Mouse (Mus musculus) megakaryocyte, adult 5-6 weeks (primary cell): Measurements from ENCODE around the gene Mrpl48. TPM values are rescaled to one million over a fixed set of nuclear protein-coding genes. Genes with fewer than 3 reads are reported as not detected.

Source experiments
- ATAC-seq: 2 replicates; pipeline ENCODE4 v1.8.0; 2016; ENCODE audit warnings: mild to moderate bottlenecking, inconsistent platforms; ENCODE audit not compliant: poor library complexity, severe bottlenecking
- total RNA-seq, 2 experiments: library from RNA; stranded (forward) in 1 of 2; stranded (reverse) in 1 of 2; fragments of 153-499, 151-499 nt in 1 of 2; fragments of 221-1000, 200-1000 nt in 1 of 2; gene quantifications; 2 replicates each; pipeline versions ENCODE4 v1.2.3 to v1.2.4; 2015 to 2017

The Mrpl48 gene
- total RNA-seq, 2 experiments from 2014 or later: 49.4 to 83.3 TPM

DNA sequence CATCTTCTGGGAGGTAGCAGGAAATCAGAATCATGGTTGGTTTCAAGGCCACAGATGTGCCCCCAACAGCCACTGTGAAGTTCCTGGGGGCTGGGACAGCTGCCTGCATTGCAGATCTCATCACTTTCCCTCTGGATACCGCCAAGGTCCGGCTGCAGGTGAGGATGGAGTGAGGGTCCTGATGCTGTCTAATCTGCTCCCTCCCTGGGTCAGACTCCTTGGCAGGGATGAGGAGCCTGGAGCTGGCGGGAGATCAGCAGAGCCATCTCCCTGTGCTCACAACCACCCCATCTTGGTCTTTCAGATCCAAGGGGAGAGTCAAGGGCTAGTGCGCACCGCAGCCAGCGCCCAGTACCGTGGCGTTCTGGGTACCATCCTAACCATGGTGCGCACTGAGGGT is 111.3 kb downstream of the Mrpl48 start:
- no peak for ATAC-seq

GRCm38 (mm10) chr7:100496371-100496770 is 111.7 kb downstream of the Mrpl48 start:
- no peak for ATAC-seq

Other genes starting within 250 kb of the Mrpl48 start
- gene C2cd3, start 236.1 kb downstream of the Mrpl48 start, total RNA-seq (2015): 51.1 and 55.6 TPM in 2 replicates
- gene C2cd3, start 236.1 kb downstream of the Mrpl48 start, total RNA-seq (2017): 21.0 and 24.1 TPM in 2 replicates
- gene Ppme1, start 236.0 kb downstream of the Mrpl48 start, total RNA-seq (2015): 10.6 and 12.9 TPM in 2 replicates
- gene Ppme1, start 236.0 kb downstream of the Mrpl48 start, total RNA-seq (2017): 19.9 and 27.5 TPM in 2 replicates
- 0.07 TPM in 2 replicates for gene Ucp3, start 135.3 kb downstream of the Mrpl48 start, total RNA-seq (2015)
- 0.45 TPM in 1 of 2 replicates, not detected in the other for gene Ucp3, start 135.3 kb downstream of the Mrpl48 start, total RNA-seq (2017)
- gene Ucp2, start 115.0 kb downstream of the Mrpl48 start, total RNA-seq (2015): 702 and 742 TPM in 2 replicates
- 316 and 332 TPM in 2 replicates for gene Ucp2, start 115.0 kb downstream of the Mrpl48 start, total RNA-seq (2017)
- gene Dnajb13, start 93.3 kb downstream of the Mrpl48 start, total RNA-seq (2015): not detected in 2 replicates
- 0.16 and 0.44 TPM in 2 replicates for gene Dnajb13, start 93.3 kb downstream of the Mrpl48 start, total RNA-seq (2017)
- gene Coa4, start 71.2 kb downstream of the Mrpl48 start, total RNA-seq (2015): 24.7 and 31.5 TPM in 2 replicates
- 19.4 and 23.0 TPM in 2 replicates for gene Coa4, start 71.2 kb downstream of the Mrpl48 start, total RNA-seq (2017)
- gene Rab6a, start 891 bp downstream of the Mrpl48 start, total RNA-seq (2015): 102 and 106 TPM in 2 replicates
- 87.5 and 100 TPM in 2 replicates for gene Rab6a, start 891 bp downstream of the Mrpl48 start, total RNA-seq (2017)
- not detected in 2 replicates for gene Plekhb1, start 54.1 kb upstream of the Mrpl48 start, total RNA-seq (2015)
- not detected in 2 replicates for gene Plekhb1, start 54.1 kb upstream of the Mrpl48 start, total RNA-seq (2017)
- 20.3 and 28.4 TPM in 2 replicates for gene Fam168a, start 98.3 kb upstream of the Mrpl48 start, total RNA-seq (2015)
- 9.9 and 16.7 TPM in 2 replicates for gene Fam168a, start 98.3 kb upstream of the Mrpl48 start, total RNA-seq (2017)